Mouse (Mus musculus): ENCODE measurements around the gene Mical1.

GRCm38 (mm10) chr10:41523386-41523785 lies 47.3 kb downstream of the Mical1 start:
- TF ChIP-seq EP300 (IDR thresholded peaks at IDR 0.05; ENCODE audit: low read length) (no peak), CTCF (conservative IDR thresholded peaks at IDR 0.05 in 1 of 2, IDR thresholded peaks at IDR 0.05 in 1 of 2; ENCODE audit: low read depth in 2 of 2, low read length in 2 of 2) (no peak), POLR2AphosphoS2 (IDR thresholded peaks at IDR 0.05; ENCODE audit: low read depth, low read length) (no peak), BHLHE40 (IDR thresholded peaks at IDR 0.05; ENCODE audit: low read depth, low read length) (no peak), MAX (IDR thresholded peaks at IDR 0.05; ENCODE audit: low read length) (no peak), ZNF384 (IDR thresholded peaks at IDR 0.05; ENCODE audit: low read depth, low read length) (no peak), GABPA (IDR thresholded peaks at IDR 0.05; ENCODE audit: insufficient replicate concordance, low read depth, low read length) (no peak), ZKSCAN1 (IDR thresholded peaks at IDR 0.05; ENCODE audit: borderline replicate concordance, low read depth, low read length) (no peak), NELFE (IDR thresholded peaks at IDR 0.05; ENCODE audit: low read depth, low read length) (no peak), E2F4 (IDR thresholded peaks at IDR 0.05; ENCODE audit: insufficient replicate concordance, low read depth, low read length) (no peak)

Data from CH12.LX (cell line).